Mouse (Mus musculus) liver, embryonic 11.5 days (tissue): ENCODE results near the gene Hpca. TPM values are rescaled to one million over a fixed set of nuclear protein-coding genes. Genes with fewer than 3 reads are reported as not detected.

ENCODE experiments used
- ATAC-seq: fragments of 200-750 bp; cut with Nextera tagmentation; replicated peaks from 2 replicates; pipeline ENCODE4 v1.8.0; 2017; ENCODE audit warnings: moderate number of reproducible peaks, mild to moderate bottlenecking, moderate TSS enrichment, moderate library complexity; ENCODE audit not compliant: low FRiP score
- DNase-seq: peaks from one replicate; pipeline ENCODE4 v3.0.0-alpha.2; 2017; ENCODE audit warnings: low spot score
- H3K27ac ChIP-seq: fragments of 300-500 bp; sonication (generic); 2 replicates; pipeline ENCODE4 v1.5.1; 2014; ENCODE audit warnings: mild to moderate bottlenecking, low read depth, low read length, control low read depth
- H3K27me3 ChIP-seq: fragments of 300-500 bp; sonication (generic); replicated peaks from 2 replicates; pipeline ENCODE4 v1.6.1; 2014; ENCODE audit warnings: low read length, mixed read lengths; ENCODE audit not compliant: control insufficient read depth, insufficient read depth
- H3K36me3 ChIP-seq: fragments of 300-500 bp; sonication (generic); 2 replicates; pipeline ENCODE4 v1.6.1; 2014; ENCODE audit warnings: mild to moderate bottlenecking, low read length, moderate library complexity, mixed read lengths; ENCODE audit not compliant: control insufficient read depth, insufficient read depth
- H3K4me1 ChIP-seq: fragments of 300-500 bp; sonication (generic); replicated peaks from 2 replicates; pipeline ENCODE4 v1.6.1; 2014; ENCODE audit warnings: low read length, mixed read lengths; ENCODE audit not compliant: control insufficient read depth, insufficient read depth
- H3K4me2 ChIP-seq: fragments of 300-500 bp; sonication (generic); 2 replicates; pipeline ENCODE4 v1.6.1; 2014; ENCODE audit warnings: mild to moderate bottlenecking, control low read depth, moderate library complexity
- H3K4me3 ChIP-seq: fragments of 300-500 bp; sonication (generic); 2 replicates; pipeline ENCODE4 v1.5.1; 2014; ENCODE audit warnings: low read depth, low read length, control low read depth
- H3K9ac ChIP-seq: fragments of 300-500 bp; sonication (generic); 2 replicates; pipeline ENCODE4 v1.6.1; 2014; ENCODE audit warnings: low read depth, low read length, control low read depth
- H3K9me3 ChIP-seq: fragments of 300-500 bp; sonication (generic); 2 replicates; pipeline ENCODE4 v1.6.1; 2016; ENCODE audit warnings: low read length, inconsistent platforms, mixed read lengths; ENCODE audit not compliant: control insufficient read depth
- WGBS: fragments of 180-500 bp; shearing (Covaris S2); extraction: QIAGEN DNeasy Blood & Tissue Kit; methylation state at CpG from one replicate; pipeline ENCODE4 v1.1.7; 2014; 5-methylcytosine and 5-hydroxymethylcytosine counted together
- polyA plus RNA-seq: library from polyadenylated mRNA; unstranded; fragments of >200 nt; fragmentation: Nextera tagmentation; extraction: Ambion mirVana; gene quantifications from 2 replicates; pipeline ENCODE4 v1.2.1, GENCODE M21; 2014

Hpca gene
- polyA plus RNA-seq, 1 experiment from 2014 or later: 4.4 TPM

DNA sequence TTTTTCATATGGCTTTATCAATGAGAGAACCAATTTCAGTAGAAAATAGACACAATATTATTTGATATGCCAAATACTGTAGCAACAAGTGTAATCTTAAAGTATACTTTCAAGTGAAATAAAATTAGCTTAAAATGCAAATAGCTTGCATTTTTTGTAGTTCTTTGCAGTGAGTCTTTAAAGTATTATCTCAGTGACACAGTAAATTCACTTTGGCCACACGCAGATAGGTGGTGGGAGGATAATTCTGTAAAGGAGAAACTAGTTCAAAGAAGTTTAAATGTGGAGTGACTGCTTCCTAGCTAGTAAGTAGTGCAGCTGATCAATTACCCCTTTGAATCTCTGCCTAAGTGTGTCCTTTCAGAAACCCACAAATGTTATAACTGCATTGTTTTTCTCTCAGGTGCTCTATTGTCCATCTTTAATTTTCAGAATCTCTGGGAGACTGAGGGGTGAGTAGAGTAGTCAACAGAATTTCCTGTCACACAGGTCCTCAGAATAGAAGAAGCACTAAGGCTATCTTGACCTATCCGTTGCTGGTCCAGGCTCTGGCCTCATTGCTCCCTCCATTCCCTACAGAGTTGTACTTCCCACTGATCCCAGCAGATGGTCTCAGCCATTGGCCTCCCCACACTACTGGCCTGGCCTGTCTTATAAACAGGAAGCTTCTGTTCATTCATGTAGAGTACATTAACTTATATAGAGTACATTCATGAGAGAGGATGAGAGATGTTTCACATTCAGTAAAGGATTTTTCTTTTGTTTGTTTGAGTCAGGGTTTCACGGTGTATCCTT, 59.4 kb downstream of the Hpca start:
- Histone ChIP-seq H3K36me3 (no peaks in the 10 kb centered on the region), H3K9ac (no peak overlapping the region), H3K4me2 (no peak overlapping the region), H3K4me1 (peaks cover 18% of the 10 kb centered on the region), H3K27ac (no peak overlapping the region), H3K4me3 (no peak overlapping the region), H3K27me3 (no peaks in the 10 kb centered on the region), H3K9me3 (no peaks in the 10 kb centered on the region)
- DNase-seq (no peak), ATAC-seq (no peak)
- 79% methylated on average over 3 of the region's 3 CpGs for WGBS

Other genes starting within 250 kb of the Hpca start
- 3.0 and 4.3 TPM in 2 replicates for gene Trim62, start 238.5 kb downstream of the Hpca start, polyA plus RNA-seq
- 4.6 and 5.8 TPM in 2 replicates for gene Azin2, start 159.6 kb downstream of the Hpca start, polyA plus RNA-seq
- gene Ak2, start 130.1 kb downstream of the Hpca start, polyA plus RNA-seq: 235 and 256 TPM in 2 replicates
- gene Rnf19b, start 63.8 kb downstream of the Hpca start, polyA plus RNA-seq: 6.7 and 7.2 TPM in 2 replicates
- 2.3 and 3.3 TPM in 2 replicates for gene Tmem54, start 16.5 kb downstream of the Hpca start, polyA plus RNA-seq
- 1.8 and 2.0 TPM in 2 replicates for gene Fndc5, start 15.0 kb upstream of the Hpca start, polyA plus RNA-seq
- gene S100pbp, start 67.7 kb upstream of the Hpca start, polyA plus RNA-seq: 17.2 and 18.9 TPM in 2 replicates
- gene Yars, start 67.7 kb upstream of the Hpca start, polyA plus RNA-seq: 129 TPM in 2 replicates
- 1.2 and 1.6 TPM in 2 replicates for gene C77080, start 139.4 kb upstream of the Hpca start, polyA plus RNA-seq
- 0.36 and 0.40 TPM in 2 replicates for gene Sync, start 165.6 kb upstream of the Hpca start, polyA plus RNA-seq
- 318 and 355 TPM in 2 replicates for gene Rbbp4, start 213.3 kb upstream of the Hpca start, polyA plus RNA-seq
- gene Zbtb8os, start 213.7 kb upstream of the Hpca start, polyA plus RNA-seq: 42.2 and 53.9 TPM in 2 replicates